Mouse (Mus musculus): ENCODE measurements around the gene Slc45a3. TPM values are rescaled to one million over a fixed set of nuclear protein-coding genes. Genes with fewer than 3 reads are reported as not detected.
A peak's percentile ranks its signal among the peaks of the same experiment; 100 is the strongest.

The Slc45a3 gene
- polyA plus RNA-seq, 1 experiment from 2014 or later, result 12.9 TPM

DNA sequence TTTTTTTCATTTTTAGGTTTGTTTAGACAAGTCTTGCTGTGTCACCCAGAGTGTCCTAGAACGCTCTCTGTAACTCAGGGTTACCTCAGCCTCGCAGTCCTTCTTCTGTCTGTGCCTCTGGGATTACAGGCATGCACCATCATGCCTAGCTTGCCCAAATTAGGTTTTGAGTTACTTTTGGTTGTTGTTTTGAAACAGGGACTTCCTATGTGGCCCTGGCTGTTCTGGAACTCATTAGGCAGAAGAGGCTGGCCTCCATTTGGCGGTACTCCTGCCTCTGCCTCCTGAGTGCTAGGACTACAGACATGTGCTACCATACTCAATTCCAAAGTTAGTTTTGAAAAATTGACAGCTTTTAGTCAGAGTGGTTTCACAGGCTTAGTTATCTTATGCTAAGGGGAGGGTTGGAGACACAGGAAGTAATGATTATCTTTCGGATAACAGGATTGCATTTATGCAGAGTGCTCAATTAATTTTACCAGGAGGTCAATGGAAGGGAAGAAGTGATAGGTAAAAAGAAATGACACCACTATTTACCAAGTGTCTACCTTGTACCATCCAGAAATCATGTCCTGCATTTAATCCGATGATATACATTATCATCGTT is 41.9 kb downstream of the Slc45a3 start:
- Histone ChIP-seq H3K27ac (no peak overlapping the region), H3K9ac (replicated peaks) (no peak overlapping the region), H3K4me2 (replicated peaks) (no peak overlapping the region), H3K4me1 (replicated peaks) (peaks cover 19% of the 10 kb centered on the region), H3K27me3 (no peaks in the 10 kb centered on the region), H3K9me3 (no peaks in the 10 kb centered on the region), H3K36me3 (no peaks in the 10 kb centered on the region), H3K4me3 (replicated peaks) (no peak overlapping the region)
- 89% methylated on average over 6 of the region's 6 CpGs for WGBS
- no peak for ATAC-seq

DNA sequence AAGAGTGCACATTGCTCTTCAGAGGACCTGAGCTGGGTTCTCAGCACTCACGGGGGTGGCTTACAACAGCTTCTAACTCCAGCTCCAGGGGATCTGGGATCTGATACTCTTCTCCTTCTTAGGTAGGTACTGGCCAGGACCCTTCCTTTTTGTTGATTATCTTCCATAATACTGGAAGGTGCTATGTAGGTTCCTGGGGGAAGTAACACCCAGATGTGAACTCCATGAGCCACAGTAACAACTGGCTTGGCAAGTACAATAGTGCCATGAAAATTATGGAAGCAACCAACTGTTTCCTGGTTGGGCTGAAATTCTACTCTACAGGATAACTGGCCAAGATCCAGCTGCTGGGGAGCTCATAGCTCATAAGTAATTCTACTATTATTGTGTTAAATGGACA is 42.7 kb downstream of the Slc45a3 start:
- H3K4me1 ChIP-seq (replicated peaks), result peaks cover 24% of the 10 kb centered on the region
- no peaks in the 10 kb centered on the region for H3K27me3 ChIP-seq
- no peaks in the 10 kb centered on the region for H3K36me3 ChIP-seq
- no peak for ATAC-seq
- no peak overlapping the region for H3K27ac ChIP-seq
- no peak overlapping the region for H3K4me2 ChIP-seq (replicated peaks)
- no peak overlapping the region for H3K9ac ChIP-seq (replicated peaks)
- no peak overlapping the region for H3K4me3 ChIP-seq (replicated peaks)
- WGBS, result 81% methylated on average over 1 of the region's 1 CpGs
- no peaks in the 10 kb centered on the region for H3K9me3 ChIP-seq

GRCm38 (mm10) chr1:132006046-132006445 is 43.3 kb downstream of the Slc45a3 start:
- Histone ChIP-seq H3K4me1 (replicated peaks) (peaks cover 26% of the 10 kb centered on the region), H3K9ac (replicated peaks) (no peak overlapping the region), H3K27me3 (no peaks in the 10 kb centered on the region), H3K4me3 (replicated peaks) (no peak overlapping the region), H3K4me2 (replicated peaks) (no peak overlapping the region), H3K36me3 (no peaks in the 10 kb centered on the region), H3K9me3 (no peaks in the 10 kb centered on the region), H3K27ac (no peak overlapping the region)
- WGBS, result 92% methylated on average over 3 of the region's 3 CpGs
- ATAC-seq, result no peak

GRCm38 (mm10) chr1:132006721-132007120 is 44.0 kb downstream of the Slc45a3 start:
- peaks cover 26% of the 10 kb centered on the region for H3K4me1 ChIP-seq (replicated peaks)
- 39% methylated on average over 5 of the region's 5 CpGs for WGBS
- peak overlapping the region; percentile 69 for H3K4me2 ChIP-seq (replicated peaks)
- peak overlapping the region; percentile 98 for H3K27ac ChIP-seq
- ATAC-seq, result no peak
- H3K4me3 ChIP-seq (replicated peaks), result peak overlapping the region; percentile 81
- H3K36me3 ChIP-seq, result no peaks in the 10 kb centered on the region
- no peaks in the 10 kb centered on the region for H3K9me3 ChIP-seq
- H3K27me3 ChIP-seq, result no peaks in the 10 kb centered on the region
- peak overlapping the region; percentile 94 for H3K9ac ChIP-seq (replicated peaks)

DNA sequence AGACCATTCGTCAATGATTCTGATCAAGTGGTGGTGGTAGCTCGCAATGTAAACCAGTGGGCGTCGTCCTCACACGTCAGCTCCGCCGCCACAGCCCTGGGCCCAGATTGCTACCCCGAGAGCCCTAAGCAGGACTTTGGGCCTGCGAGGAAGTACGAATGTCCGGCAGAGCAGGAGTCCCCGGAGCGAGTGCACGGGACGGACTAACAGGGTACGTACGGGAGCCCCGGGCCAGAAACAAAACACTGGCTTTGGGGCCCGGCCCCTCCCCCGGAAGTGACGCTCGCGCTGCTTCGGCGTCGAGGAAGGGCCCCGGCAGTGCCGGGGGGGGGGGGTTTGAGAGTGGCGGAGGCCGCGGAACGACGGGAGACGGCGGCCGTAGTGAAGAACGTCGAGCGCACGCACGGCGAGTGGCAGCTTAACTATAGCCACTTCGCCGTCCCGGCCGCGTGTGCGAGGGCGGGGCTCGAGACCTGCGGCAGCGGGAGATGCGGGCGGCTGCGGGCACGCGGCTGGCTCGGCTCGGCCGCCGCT is 44.6 kb downstream of the Slc45a3 start, which contains the start of gene Elk4:
TSS of gene Elk4 (plus strand) at position 326 of the 534 bp plus-strand sequence.
- Histone ChIP-seq H3K9me3 (no peaks in the 10 kb centered on the region), H3K4me3 (replicated peaks) (peak within 1 kb of the TSS; percentile 81), H3K9ac (replicated peaks) (peak within 1 kb of the TSS; percentile 94), H3K4me2 (replicated peaks) (peak within 1 kb of the TSS; percentile 69), H3K27me3 (no peaks in the 10 kb centered on the region), H3K36me3 (no peaks in the 10 kb centered on the region), H3K27ac (peak within 1 kb of the TSS; percentile 98), H3K4me1 (replicated peaks) (peaks cover 26% of the 10 kb centered on the region)
- whole genome bisulfite sequencing, result under 1% methylated on average over 54 of the region's 61 CpGs
- peak; percentile 93 for ATAC-seq

GRCm38 (mm10) chr1:132007828-132008827 is 45.4 kb downstream of the Slc45a3 start:
- Histone ChIP-seq H3K9me3 (no peaks in the 10 kb centered on the region), H3K27ac (peak overlapping the region; percentile 98), H3K4me2 (replicated peaks) (peak overlapping the region; percentile 69), H3K27me3 (no peaks in the 10 kb centered on the region), H3K36me3 (no peaks in the 10 kb centered on the region), H3K9ac (replicated peaks) (peak overlapping the region; percentile 94), H3K4me3 (replicated peaks) (peak overlapping the region; percentile 81), H3K4me1 (replicated peaks) (peaks cover 26% of the 10 kb centered on the region)
- peak; percentile 92 for ATAC-seq
- WGBS, result under 1% methylated on average over 62 of the region's 72 CpGs

GRCm38 (mm10) chr1:132008881-132009644 is 46.3 kb downstream of the Slc45a3 start:
- H3K27ac ChIP-seq, result no peak overlapping the region
- peak overlapping the region; percentile 69 for H3K4me2 ChIP-seq (replicated peaks)
- peaks cover 26% of the 10 kb centered on the region for H3K4me1 ChIP-seq (replicated peaks)
- H3K27me3 ChIP-seq, result no peaks in the 10 kb centered on the region
- WGBS, result 39% methylated on average over 8 of the region's 8 CpGs
- peak overlapping the region; percentile 81 for H3K4me3 ChIP-seq (replicated peaks)
- H3K9me3 ChIP-seq, result no peaks in the 10 kb centered on the region
- no peak for ATAC-seq
- peak overlapping the region; percentile 94 for H3K9ac ChIP-seq (replicated peaks)
- no peaks in the 10 kb centered on the region for H3K36me3 ChIP-seq

GRCm38 (mm10) chr1:132010632-132011501 is 48.1 kb downstream of the Slc45a3 start:
- 91% methylated on average over 17 of the region's 17 CpGs for WGBS
- Histone ChIP-seq H3K4me2 (replicated peaks) (no peak overlapping the region), H3K9me3 (no peaks in the 10 kb centered on the region), H3K27ac (no peak overlapping the region), H3K9ac (replicated peaks) (no peak overlapping the region), H3K4me1 (replicated peaks) (peaks cover 26% of the 10 kb centered on the region), H3K27me3 (no peaks in the 10 kb centered on the region), H3K36me3 (peaks cover 13% of the 10 kb centered on the region), H3K4me3 (replicated peaks) (no peak overlapping the region)
- no peak for ATAC-seq

- 83% methylated on average over 2 of the region's 2 CpGs for WGBS
- no peak for ATAC-seq
- no peak overlapping the region for H3K9ac ChIP-seq (replicated peaks)
- no peak overlapping the region for H3K27ac ChIP-seq
- no peaks in the 10 kb centered on the region for H3K27me3 ChIP-seq
- peaks cover 22% of the 10 kb centered on the region for H3K4me1 ChIP-seq (replicated peaks)
- peaks cover 17% of the 10 kb centered on the region for H3K36me3 ChIP-seq
- no peak overlapping the region for H3K4me2 ChIP-seq (replicated peaks)
- no peak overlapping the region for H3K4me3 ChIP-seq (replicated peaks)
- no peaks in the 10 kb centered on the region for H3K9me3 ChIP-seq
Measured at GRCm38 (mm10) chr1:132011785-132012184, 49.0 kb downstream of the Slc45a3 start.

DNA sequence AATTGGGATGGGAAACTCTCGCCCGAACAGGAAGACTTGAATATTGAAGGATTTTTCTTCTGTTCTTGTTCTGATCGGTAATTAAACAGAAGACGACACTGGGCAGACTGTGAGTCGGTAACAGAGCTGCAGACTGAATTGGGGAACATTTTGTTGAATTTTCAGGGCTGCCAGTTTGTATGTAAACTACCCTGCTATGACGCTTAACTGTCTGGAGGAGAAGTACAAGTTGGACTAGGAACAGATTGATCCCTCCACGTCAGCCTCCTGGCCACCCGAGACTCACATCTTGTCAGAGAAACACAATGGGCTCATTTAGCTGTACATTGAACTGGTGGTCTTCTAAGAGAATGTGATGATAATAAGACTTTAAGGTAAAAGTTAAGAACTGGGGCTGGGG is 50.1 kb downstream of the Slc45a3 start:
- H3K4me3 ChIP-seq (replicated peaks), result no peak overlapping the region
- H3K27ac ChIP-seq, result no peak overlapping the region
- H3K9ac ChIP-seq (replicated peaks), result no peak overlapping the region
- ATAC-seq, result no peak
- no peaks in the 10 kb centered on the region for H3K9me3 ChIP-seq
- peaks cover 20% of the 10 kb centered on the region for H3K4me1 ChIP-seq (replicated peaks)
- H3K4me2 ChIP-seq (replicated peaks), result no peak overlapping the region
- H3K27me3 ChIP-seq, result no peaks in the 10 kb centered on the region
- H3K36me3 ChIP-seq, result peaks cover 26% of the 10 kb centered on the region
- 85% methylated on average over 8 of the region's 8 CpGs for WGBS

DNA sequence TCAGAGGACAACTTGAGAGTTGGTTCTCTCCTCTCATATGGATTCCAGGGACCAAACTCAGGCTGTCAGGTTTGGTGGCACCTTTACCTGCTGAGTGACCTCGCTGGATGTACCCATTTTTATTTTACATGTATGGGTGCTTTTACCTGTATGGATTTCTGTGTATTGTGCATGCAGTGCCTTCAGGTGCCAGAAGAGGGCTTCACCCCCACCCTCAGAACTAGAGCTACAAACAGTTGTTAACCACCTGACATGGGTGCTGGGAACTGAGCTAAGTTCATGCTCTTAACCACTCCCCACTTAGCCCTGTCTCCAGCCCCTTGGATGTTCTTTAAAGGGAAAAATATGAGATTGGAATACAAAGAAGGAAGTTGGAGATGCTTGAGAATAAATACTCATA is 52.0 kb downstream of the Slc45a3 start:
- H3K4me1 ChIP-seq (replicated peaks), result peaks cover 6% of the 10 kb centered on the region
- ATAC-seq, result no peak
- no peaks in the 10 kb centered on the region for H3K9me3 ChIP-seq
- H3K36me3 ChIP-seq, result peaks cover 46% of the 10 kb centered on the region
- H3K27me3 ChIP-seq, result no peaks in the 10 kb centered on the region
- 94% methylated on average over 1 of the region's 1 CpGs for WGBS
- no peak overlapping the region for H3K4me3 ChIP-seq (replicated peaks)
- H3K9ac ChIP-seq (replicated peaks), result no peak overlapping the region
- no peak overlapping the region for H3K27ac ChIP-seq
- no peak overlapping the region for H3K4me2 ChIP-seq (replicated peaks)
